Mouse (Mus musculus): ENCODE results near the gene Nck2. TPM values are rescaled to one million over a fixed set of nuclear protein-coding genes. Genes with fewer than 3 reads are reported as not detected.

Nck2 gene
- polyA plus RNA-seq, 1 experiment: 11.2 TPM

DNA sequence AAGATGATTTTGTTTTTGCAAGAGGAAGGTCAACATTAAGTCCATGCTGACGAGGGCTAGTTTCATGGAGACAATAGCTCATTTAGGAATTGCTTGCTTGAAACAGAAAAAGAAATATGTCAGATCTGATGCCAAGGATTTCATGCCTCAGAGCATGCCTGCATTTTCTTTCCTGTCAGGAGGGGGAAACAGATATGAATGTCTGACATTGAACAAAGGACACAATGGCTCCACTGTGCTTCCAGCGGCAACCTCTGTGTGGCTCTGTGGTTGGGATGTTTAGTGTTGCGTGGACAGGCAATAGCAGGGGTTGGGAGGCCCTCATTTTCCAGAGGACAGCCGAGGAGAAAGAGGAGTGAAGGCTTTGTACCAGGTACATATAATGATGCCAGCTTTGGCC is 171.6 kb downstream of the Nck2 start:
- H3K4me1 ChIP-seq (ENCODE audit: control insufficient read depth, insufficient read depth, low read length): no peaks in the 10 kb centered on the region
- no peak for TF ChIP-seq CTCF (IDR thresholded peaks at IDR 0.05; ENCODE audit: low read depth, low read length)
- no peak for TF ChIP-seq POLR2A (IDR thresholded peaks at IDR 0.05; ENCODE audit: borderline replicate concordance, low read depth, low read length)
- H3K27ac ChIP-seq (ENCODE audit: insufficient read depth, low read depth, low read length): no peak overlapping the region

More for the DNA sequence above, 171.6 kb downstream of the Nck2 start:
- H3K4me3 ChIP-seq (ENCODE audit: insufficient read depth, low read length): no peak overlapping the region

Other genes starting within 250 kb of the Nck2 start
- gene Fhl2, start 247.6 kb upstream of the Nck2 start, polyA plus RNA-seq (2012; ENCODE audit: insufficient read depth, insufficient read length, missing spikeins): 0.39 and 0.85 TPM in 2 replicates